Mouse (Mus musculus): ENCODE data around the gene Naglu. TPM values are rescaled to one million over a fixed set of nuclear protein-coding genes. Genes with fewer than 3 reads are reported as not detected.
A peak's percentile ranks its signal among the peaks of the same experiment; 100 is the strongest.

Naglu gene
- polyA plus RNA-seq, 1 experiment, result 7.3 TPM

- Histone ChIP-seq H3K36me3 (ENCODE audit: control insufficient read depth, insufficient read depth) (no peaks in the 10 kb centered on the region), H3ac (ENCODE audit: control insufficient read depth, insufficient read length, low read depth) (no peak overlapping the region), H3K79me2 (ENCODE audit: control insufficient read depth, insufficient read depth) (no peaks in the 10 kb centered on the region), H3K4me3 (ENCODE audit: insufficient read depth, poor library complexity, severe bottlenecking) (no peak overlapping the region), H3K27me3 (ENCODE audit: control insufficient read depth, insufficient read depth, insufficient read length) (no peaks in the 10 kb centered on the region), H3K79me3 (ENCODE audit: low read depth) (no peaks in the 10 kb centered on the region)
- TF ChIP-seq MYOG (IDR thresholded peaks at IDR 0.05; ENCODE audit: control insufficient read depth, extremely low read depth, insufficient read length) (no peak), CTCF (IDR thresholded peaks at IDR 0.05; ENCODE audit: control insufficient read depth, insufficient read depth, insufficient read length) (no peak), MAX (IDR thresholded peaks at IDR 0.05) (no peak), MYOD1 (IDR thresholded peaks at IDR 0.05; ENCODE audit: control insufficient read depth, insufficient read length, low read depth) (no peak), CEBPB (IDR thresholded peaks at IDR 0.05; ENCODE audit: low read depth) (no peak), USF1 (IDR thresholded peaks at IDR 0.05; ENCODE audit: low read depth) (no peak), FOSL1 (IDR thresholded peaks at IDR 0.05; ENCODE audit: insufficient read depth, low read length, poor library complexity, severe bottlenecking) (no peak)
These were observed 6.7 kb upstream of the Naglu start for GRCm38 (mm10) chr11:101062971-101063675.

- Histone ChIP-seq H3K36me3 (ENCODE audit: control insufficient read depth, insufficient read depth) (no peaks in the 10 kb centered on the region), H3K79me3 (ENCODE audit: low read depth) (no peaks in the 10 kb centered on the region), H3ac (ENCODE audit: control insufficient read depth, insufficient read length, low read depth) (no peak overlapping the region), H3K27me3 (ENCODE audit: control insufficient read depth, insufficient read depth, insufficient read length) (no peaks in the 10 kb centered on the region), H3K79me2 (ENCODE audit: control insufficient read depth, insufficient read depth) (no peaks in the 10 kb centered on the region), H3K4me3 (ENCODE audit: insufficient read depth, poor library complexity, severe bottlenecking) (no peak overlapping the region)
- no peak for TF ChIP-seq MAX (IDR thresholded peaks at IDR 0.05)
- TF ChIP-seq MYOD1 (IDR thresholded peaks at IDR 0.05; ENCODE audit: control insufficient read depth, insufficient read length, low read depth), result peak; percentile 19
These were observed 6.0 kb upstream of the Naglu start for GRCm38 (mm10) chr11:101063676-101064327.

- Histone ChIP-seq H3K4me3 (ENCODE audit: insufficient read depth, poor library complexity, severe bottlenecking) (no peak overlapping the region), H3K36me3 (ENCODE audit: control insufficient read depth, insufficient read depth) (no peaks in the 10 kb centered on the region), H3K27me3 (ENCODE audit: control insufficient read depth, insufficient read depth, insufficient read length) (no peaks in the 10 kb centered on the region), H3K79me2 (ENCODE audit: control insufficient read depth, insufficient read depth) (no peaks in the 10 kb centered on the region), H3K79me3 (ENCODE audit: low read depth) (no peaks in the 10 kb centered on the region), H3ac (ENCODE audit: control insufficient read depth, insufficient read length, low read depth) (no peak overlapping the region)
- TF ChIP-seq USF1 (IDR thresholded peaks at IDR 0.05; ENCODE audit: low read depth) (no peak), FOSL1 (IDR thresholded peaks at IDR 0.05; ENCODE audit: insufficient read depth, low read length, poor library complexity, severe bottlenecking) (no peak), CEBPB (IDR thresholded peaks at IDR 0.05; ENCODE audit: low read depth) (no peak), MYOG (IDR thresholded peaks at IDR 0.05; ENCODE audit: control insufficient read depth, extremely low read depth, insufficient read length) (no peak), MAX (IDR thresholded peaks at IDR 0.05) (no peak), MYOD1 (IDR thresholded peaks at IDR 0.05; ENCODE audit: control insufficient read depth, insufficient read length, low read depth) (no peak), CTCF (IDR thresholded peaks at IDR 0.05; ENCODE audit: control insufficient read depth, insufficient read depth, insufficient read length) (no peak)
These were observed 5.3 kb upstream of the Naglu start for GRCm38 (mm10) chr11:101064462-101064861.

DNA sequence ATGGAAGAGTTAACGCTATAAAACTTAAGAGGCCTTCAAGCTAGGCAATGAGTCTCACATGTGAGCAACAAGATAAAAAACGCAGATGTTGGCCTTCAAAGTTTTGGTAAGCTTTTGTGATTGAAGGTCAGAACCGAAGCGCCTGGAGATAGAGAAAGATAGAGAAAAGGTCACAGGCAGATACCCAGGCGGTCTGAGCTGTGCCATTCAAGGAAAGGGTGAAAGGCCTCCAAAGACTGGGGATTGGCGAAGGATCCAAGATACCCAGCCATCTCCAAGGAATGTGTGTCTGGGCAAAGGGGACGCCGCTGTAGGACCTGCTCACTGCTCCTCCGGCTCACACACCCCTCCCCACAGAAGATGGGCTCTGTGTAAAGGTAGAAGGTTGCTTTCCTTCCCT, 4.8 kb upstream of the Naglu start:
- TF ChIP-seq MAX (IDR thresholded peaks at IDR 0.05) (no peak), CEBPB (IDR thresholded peaks at IDR 0.05; ENCODE audit: low read depth) (no peak), FOSL1 (IDR thresholded peaks at IDR 0.05; ENCODE audit: insufficient read depth, low read length, poor library complexity, severe bottlenecking) (no peak), USF1 (IDR thresholded peaks at IDR 0.05; ENCODE audit: low read depth) (no peak), MYOD1 (IDR thresholded peaks at IDR 0.05; ENCODE audit: control insufficient read depth, insufficient read length, low read depth) (no peak), CTCF (IDR thresholded peaks at IDR 0.05; ENCODE audit: control insufficient read depth, insufficient read depth, insufficient read length) (no peak), MYOG (IDR thresholded peaks at IDR 0.05; ENCODE audit: control insufficient read depth, extremely low read depth, insufficient read length) (no peak)
- Histone ChIP-seq H3K36me3 (ENCODE audit: control insufficient read depth, insufficient read depth) (no peaks in the 10 kb centered on the region), H3K27me3 (ENCODE audit: control insufficient read depth, insufficient read depth, insufficient read length) (no peaks in the 10 kb centered on the region), H3K79me2 (ENCODE audit: control insufficient read depth, insufficient read depth) (no peaks in the 10 kb centered on the region), H3ac (ENCODE audit: control insufficient read depth, insufficient read length, low read depth) (no peak overlapping the region), H3K79me3 (ENCODE audit: low read depth) (no peaks in the 10 kb centered on the region), H3K4me3 (ENCODE audit: insufficient read depth, poor library complexity, severe bottlenecking) (no peak overlapping the region)

- H3K36me3 ChIP-seq (ENCODE audit: control insufficient read depth, insufficient read depth), result no peaks in the 10 kb centered on the region
- H3K79me2 ChIP-seq (ENCODE audit: control insufficient read depth, insufficient read depth), result no peaks in the 10 kb centered on the region
- no peak overlapping the region for H3ac ChIP-seq (ENCODE audit: control insufficient read depth, insufficient read length, low read depth)
- TF ChIP-seq CTCF (IDR thresholded peaks at IDR 0.05; ENCODE audit: control insufficient read depth, insufficient read depth, insufficient read length) (peak; percentile 80), MYOG (IDR thresholded peaks at IDR 0.05; ENCODE audit: control insufficient read depth, extremely low read depth, insufficient read length) (no peak), USF1 (IDR thresholded peaks at IDR 0.05; ENCODE audit: low read depth) (peak; percentile 15), MAX (IDR thresholded peaks at IDR 0.05) (peak; percentile 55), MYOD1 (IDR thresholded peaks at IDR 0.05; ENCODE audit: control insufficient read depth, insufficient read length, low read depth) (no peak), CEBPB (IDR thresholded peaks at IDR 0.05; ENCODE audit: low read depth) (no peak)
- no peak overlapping the region for H3K4me3 ChIP-seq (ENCODE audit: insufficient read depth, poor library complexity, severe bottlenecking)
- H3K79me3 ChIP-seq (ENCODE audit: low read depth), result no peaks in the 10 kb centered on the region
- H3K27me3 ChIP-seq (ENCODE audit: control insufficient read depth, insufficient read depth, insufficient read length), result no peaks in the 10 kb centered on the region
These were observed 3.0 kb upstream of the Naglu start for GRCm38 (mm10) chr11:101066549-101067412.

Measured in C2C12 (cell line).